Mouse (Mus musculus) testis, adult 2 months (tissue): ENCODE data around the gene Ogfod1. TPM values are rescaled to one million over a fixed set of nuclear protein-coding genes. Genes with fewer than 3 reads are reported as not detected.

Experiments
- H3K27ac ChIP-seq: fragments of 200-500 bp; 2 replicates; pipeline ENCODE4 v1.5.1; 2012; ENCODE audit warnings: low read depth, low read length; ENCODE audit not compliant: control insufficient read depth, insufficient read depth
- H3K27me3 ChIP-seq: fragments of 200-500 bp; 2 replicates; pipeline ENCODE4 v1.6.1; 2012; ENCODE audit warnings: mild to moderate bottlenecking, low read length, moderate library complexity; ENCODE audit not compliant: control insufficient read depth, insufficient read depth
- H3K36me3 ChIP-seq: fragments of 200-500 bp; 2 replicates; pipeline ENCODE4 v1.6.1; 2012; ENCODE audit warnings: mild to moderate bottlenecking, low read length; ENCODE audit not compliant: control insufficient read depth, insufficient read depth
- H3K4me1 ChIP-seq: fragments of 200-500 bp; 2 replicates; pipeline ENCODE4 v1.6.1; 2012; ENCODE audit warnings: low read length; ENCODE audit not compliant: control insufficient read depth, insufficient read depth
- H3K4me3 ChIP-seq: fragments of 200-500 bp; 2 replicates; pipeline ENCODE4 v1.5.1; 2012; ENCODE audit warnings: low read depth, mild to moderate bottlenecking, low read length, moderate library complexity, mixed read lengths; ENCODE audit not compliant: control insufficient read depth
- CTCF ChIP-seq: fragments of 200-500 bp; IDR thresholded peaks from 2 replicates; pipeline ENCODE4 v1.5.1; 2012; ENCODE audit warnings: low read depth, mild to moderate bottlenecking, inconsistent platforms, low read length, moderate library complexity; ENCODE audit not compliant: control insufficient read depth, insufficient read depth, insufficient replicate concordance
- POLR2A ChIP-seq: fragments of 200-500 bp; IDR thresholded peaks from 2 replicates; pipeline ENCODE4 v1.6.1; 2012; ENCODE audit warnings: low read depth, mild to moderate bottlenecking, inconsistent platforms, low read length, moderate library complexity; ENCODE audit not compliant: control insufficient read depth
- polyA plus RNA-seq: library from polyadenylated mRNA; depleted of rRNA; stranded (reverse); fragments of >200 nt; gene quantifications from 2 replicates; pipeline ENCODE4 v1.2.3, GENCODE M21; 2012; rRNA removed

Ogfod1 gene
- polyA plus RNA-seq, 1 experiment: 8.3 TPM

- Histone ChIP-seq H3K4me3 (no peak overlapping the region), H3K27ac (no peak overlapping the region), H3K4me1 (no peaks in the 10 kb centered on the region), H3K27me3 (no peaks in the 10 kb centered on the region), H3K36me3 (no peaks in the 10 kb centered on the region)
- TF ChIP-seq CTCF: no peak
- TF ChIP-seq POLR2A: no peak
Measured at GRCm38 (mm10) chr8:94107871-94108270, 70.9 kb downstream of the Ogfod1 start.

- Histone ChIP-seq H3K4me1 (no peaks in the 10 kb centered on the region), H3K27ac (no peak overlapping the region), H3K36me3 (no peaks in the 10 kb centered on the region), H3K27me3 (no peaks in the 10 kb centered on the region), H3K4me3 (no peak overlapping the region)
- TF ChIP-seq CTCF (no peak), POLR2A (no peak)
Measured at GRCm38 (mm10) chr8:94109396-94109795, 72.4 kb downstream of the Ogfod1 start.

GRCm38 (mm10) chr8:94109835-94110234 is 72.8 kb downstream of the Ogfod1 start:
- TF ChIP-seq POLR2A (no peak), CTCF (no peak)
- no peak overlapping the region for H3K4me3 ChIP-seq
- no peak overlapping the region for H3K27ac ChIP-seq
- no peaks in the 10 kb centered on the region for H3K4me1 ChIP-seq
- H3K36me3 ChIP-seq: no peaks in the 10 kb centered on the region
- H3K27me3 ChIP-seq: no peaks in the 10 kb centered on the region

GRCm38 (mm10) chr8:94110526-94111177 is 73.7 kb downstream of the Ogfod1 start:
- Histone ChIP-seq H3K4me3 (no peak overlapping the region), H3K36me3 (no peaks in the 10 kb centered on the region), H3K27me3 (no peaks in the 10 kb centered on the region), H3K27ac (no peak overlapping the region), H3K4me1 (no peaks in the 10 kb centered on the region)
- TF ChIP-seq POLR2A (no peak), CTCF (no peak)

- Histone ChIP-seq H3K36me3 (no peaks in the 10 kb centered on the region), H3K27me3 (no peaks in the 10 kb centered on the region), H3K4me3 (no peak overlapping the region), H3K27ac (no peak overlapping the region), H3K4me1 (no peaks in the 10 kb centered on the region)
- TF ChIP-seq POLR2A (no peak), CTCF (no peak)
Measured at GRCm38 (mm10) chr8:94113435-94113834, 76.4 kb downstream of the Ogfod1 start.

- no peak overlapping the region for H3K4me3 ChIP-seq
- no peak for TF ChIP-seq POLR2A
- no peaks in the 10 kb centered on the region for H3K36me3 ChIP-seq
- no peak overlapping the region for H3K27ac ChIP-seq
- H3K27me3 ChIP-seq: no peaks in the 10 kb centered on the region
- H3K4me1 ChIP-seq: no peaks in the 10 kb centered on the region
Measured at GRCm38 (mm10) chr8:94113972-94114371, 77.0 kb downstream of the Ogfod1 start.

Other genes starting within 250 kb of the Ogfod1 start
- 27.0 and 28.4 TPM in 2 replicates for gene Gnao1, start 227.2 kb upstream of the Ogfod1 start, polyA plus RNA-seq
- 78.7 and 82.2 TPM in 2 replicates for gene Amfr, start 24.4 kb upstream of the Ogfod1 start, polyA plus RNA-seq
- gene Nudt21, start 167 bp upstream of the Ogfod1 start, polyA plus RNA-seq: 35.1 and 53.0 TPM in 2 replicates
- gene Bbs2, start 61.7 kb downstream of the Ogfod1 start, polyA plus RNA-seq: 38.0 and 39.9 TPM in 2 replicates
- not detected in 2 replicates for gene Mt4, start 100.0 kb downstream of the Ogfod1 start, polyA plus RNA-seq
- gene Mt3, start 115.4 kb downstream of the Ogfod1 start, polyA plus RNA-seq: 6.3 and 9.4 TPM in 2 replicates
- gene Mt2, start 135.5 kb downstream of the Ogfod1 start, polyA plus RNA-seq: 232 and 277 TPM in 2 replicates
- gene Mt1, start 141.9 kb downstream of the Ogfod1 start, polyA plus RNA-seq: 1,753 and 1,911 TPM in 2 replicates
- 24.9 and 27.1 TPM in 2 replicates for gene Nup93, start 177.4 kb downstream of the Ogfod1 start, polyA plus RNA-seq